Comparison of ENCODE assay signal across 22 mouse cellular contexts in genomic region chr1:110904266-110904665, GRCm38 (mm10).
A peak's percentile ranks its signal among the peaks of the same experiment; 100 is the strongest.
DNase-seq lines count a peak whose midpoint lies in the region; TF ChIP-seq lines count a peak whose summit lies in the region.
"Had no signal": no experiment of that assay in that cellular context is flagged by ENCODE, and none has a peak within 500 bp of the region (broad histone marks: within the 10 kb centered on the region; RNA-seq: fewer than 3 reads in every experiment).

No protein-coding gene starts in this region.

- DNase-seq in ES-CJ7 (ENCODE audit: low read depth, low spot score) (peak; percentile 79), R1 (ENCODE audit: low read depth, low spot score) (peak; percentile 65), ZHBTc4 (ENCODE audit: low read depth, low spot score) (peak; percentile 66)
- no peak for DNase-seq in kidney, postnatal 14 days
- DNase-seq in layer of hippocampus, adult 2 months (ENCODE audit: low spot score in 2 of 2) = no peak
- DNase-seq: adrenal gland, adult 2 months; adrenal gland, postnatal 10 days; adrenal gland, postnatal 25 days; B cell, adult 2 months; cerebellum, adult 11 months; cerebellum, adult 18-20 months; cerebellum, adult 8-10 months; cerebellum, adult 9-11 months; cerebellum, postnatal 14 days; cerebellum, postnatal 36 days; embryo, embryonic 11 days; forebrain, postnatal 0 days had no signal

- H3K4me3 ChIP-seq in layer of hippocampus, adult 2 months = no peak overlapping the region
- H3K4me3 ChIP-seq: embryonic facial prominence, embryonic 13.5 days; embryonic facial prominence, embryonic 15.5 days; erythroblast, embryonic 14.5 days; forebrain, embryonic 10.5 days; forebrain, embryonic 12.5 days had no signal

- no peak overlapping the region for H3K27ac ChIP-seq in layer of hippocampus, adult 2 months
- H3K27ac ChIP-seq: embryonic facial prominence, embryonic 13.5 days; embryonic facial prominence, embryonic 15.5 days; forebrain, embryonic 10.5 days; forebrain, embryonic 12.5 days had no signal

- no peak for TF ChIP-seq CTCF in layer of hippocampus, adult 2 months (conservative IDR thresholded peaks at IDR 0.05)

Comparison
In these comparisons a context has a peak if more than half of its experiments do, and no peak if none do; other contexts are left out.
1. DNase-seq: peak in ES-CJ7 (single experiment), R1 (single experiment) and ZHBTc4 (single experiment); none in kidney, postnatal 14 days (single experiment) and layer of hippocampus, adult 2 months (0 of 2).